Mouse (Mus musculus): ENCODE data around the gene Kcnc1. TPM values are rescaled to one million over a fixed set of nuclear protein-coding genes. Genes with fewer than 3 reads are reported as not detected.

Kcnc1 gene
- total and polyA plus RNA-seq, 3 experiments: not detected

DNA sequence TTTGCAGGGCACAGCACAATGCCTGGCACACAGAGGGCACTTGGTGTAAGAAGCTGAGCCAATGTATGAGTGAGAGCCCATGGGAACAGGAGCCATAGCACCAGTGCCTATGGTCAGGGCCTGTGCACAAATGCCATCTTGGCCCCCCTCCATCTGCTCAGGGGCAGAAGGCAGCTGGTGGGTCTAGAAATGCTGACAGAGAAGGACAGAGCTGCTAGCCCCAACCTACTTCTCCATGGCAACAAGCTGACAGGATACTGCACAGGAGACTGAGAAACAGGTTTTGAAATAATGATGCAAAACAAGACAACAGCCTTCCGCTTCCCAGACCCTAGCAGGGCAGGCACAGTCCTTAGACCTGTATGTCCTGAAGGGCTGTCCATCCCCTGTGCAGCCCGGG lies 62.9 kb downstream of the Kcnc1 start:
- H3K4me1 ChIP-seq (ENCODE audit: control insufficient read depth in 1 of 2, insufficient read depth in 2 of 2, low read length in 2 of 2): 0 out of 4 replicates have a peak, but pooled peaks cover 0 to 3% of the 10 kb centered on the region in 2 experiments
- H3K4me3 ChIP-seq (ENCODE audit: control insufficient read depth in 1 of 2, insufficient read depth in 1 of 2, low read depth in 2 of 2, low read length in 2 of 2): no peak overlapping the region
- DNase-seq (ENCODE audit: low read depth, low spot score): no peak

DNA sequence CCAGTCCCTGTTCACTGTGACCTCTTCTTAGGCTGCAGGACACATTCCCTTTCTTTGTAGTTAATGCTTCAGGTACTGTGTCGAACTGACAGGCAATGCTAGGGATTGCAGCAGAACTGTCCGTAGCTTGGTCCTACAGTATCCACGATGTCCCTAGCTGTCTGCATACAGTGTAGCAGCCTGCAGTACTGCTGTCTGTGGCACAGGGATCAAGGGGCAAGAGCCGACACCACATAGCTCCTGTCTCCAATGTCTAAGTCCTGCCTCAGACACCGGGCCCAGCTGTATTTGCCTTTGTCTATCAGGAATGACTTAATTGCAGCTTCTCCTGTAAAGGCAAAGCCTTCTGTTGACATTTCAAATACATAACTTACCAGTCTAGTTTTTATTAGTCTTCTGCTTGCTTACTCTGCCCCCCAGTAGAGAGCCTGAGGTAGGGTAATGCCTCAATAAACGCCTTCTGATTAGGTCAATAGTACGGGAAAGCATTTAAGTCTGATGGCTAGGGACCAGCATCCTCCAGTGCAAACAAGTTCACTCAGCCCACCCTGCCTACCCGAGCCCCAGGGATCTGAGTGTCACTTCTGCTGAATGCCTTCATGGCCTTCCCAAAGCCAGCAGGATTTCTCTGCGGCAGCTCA lies 63.4 kb downstream of the Kcnc1 start:
- Histone ChIP-seq H3K4me1 (ENCODE audit: control insufficient read depth in 1 of 2, insufficient read depth in 2 of 2, low read length in 2 of 2) (0 out of 4 replicates have a peak, but pooled peaks cover 0 to 3% of the 10 kb centered on the region in 2 experiments), H3K27ac (ENCODE audit: control insufficient read depth, low read depth, low read length) (no peak overlapping the region), H3K4me3 (ENCODE audit: control insufficient read depth in 1 of 2, insufficient read depth in 1 of 2, low read depth in 2 of 2, low read length in 2 of 2) (no peak overlapping the region), H3K27me3 (ENCODE audit: control insufficient read depth in 1 of 2, insufficient read depth in 2 of 2, low read length in 2 of 2) (no peaks in the 10 kb centered on the region), H3K9ac (ENCODE audit: control insufficient read depth, low read depth, low read length, poor library complexity, severe bottlenecking) (no peak overlapping the region), H3K79me2 (ENCODE audit: control insufficient read depth, insufficient read depth, low read length, poor library complexity) (no peaks in the 10 kb centered on the region), H3K36me3 (ENCODE audit: control insufficient read depth in 1 of 2, insufficient read depth in 2 of 2, low read length in 2 of 2) (no peaks in the 10 kb centered on the region), H3K9me3 (replicated peaks; ENCODE audit: insufficient read depth, low read length) (no peaks in the 10 kb centered on the region)
- TF ChIP-seq MAFK (IDR thresholded peaks at IDR 0.05; ENCODE audit: borderline replicate concordance, low read depth, low read length): no peak
- no peak for DNase-seq (ENCODE audit: low read depth, low spot score)

More for the DNA sequence above, 62.9 kb downstream of the Kcnc1 start:
- Histone ChIP-seq H3K27ac (ENCODE audit: control insufficient read depth, low read depth, low read length) (no peak overlapping the region), H3K9me3 (replicated peaks; ENCODE audit: insufficient read depth, low read length) (no peaks in the 10 kb centered on the region), H3K9ac (ENCODE audit: control insufficient read depth, low read depth, low read length, poor library complexity, severe bottlenecking) (no peak overlapping the region), H3K36me3 (ENCODE audit: control insufficient read depth in 1 of 2, insufficient read depth in 2 of 2, low read length in 2 of 2) (no peaks in the 10 kb centered on the region), H3K27me3 (ENCODE audit: control insufficient read depth in 1 of 2, insufficient read depth in 2 of 2, low read length in 2 of 2) (no peaks in the 10 kb centered on the region), H3K79me2 (ENCODE audit: control insufficient read depth, insufficient read depth, low read length, poor library complexity) (no peaks in the 10 kb centered on the region)
- TF ChIP-seq SIN3A (IDR thresholded peaks at IDR 0.05; ENCODE audit: low read length): no peak
- TF ChIP-seq POLR2A (IDR thresholded peaks at IDR 0.05; ENCODE audit: control insufficient read depth in 1 of 2, insufficient read depth in 1 of 2, low read depth in 1 of 2, low read length in 2 of 2, poor library complexity in 1 of 2): no peak
- no peak for TF ChIP-seq TCF12 (IDR thresholded peaks at IDR 0.05; ENCODE audit: low read depth, low read length)
- TF ChIP-seq BHLHE40 (IDR thresholded peaks at IDR 0.05; ENCODE audit: borderline replicate concordance, low read depth, low read length): no peak

DNA sequence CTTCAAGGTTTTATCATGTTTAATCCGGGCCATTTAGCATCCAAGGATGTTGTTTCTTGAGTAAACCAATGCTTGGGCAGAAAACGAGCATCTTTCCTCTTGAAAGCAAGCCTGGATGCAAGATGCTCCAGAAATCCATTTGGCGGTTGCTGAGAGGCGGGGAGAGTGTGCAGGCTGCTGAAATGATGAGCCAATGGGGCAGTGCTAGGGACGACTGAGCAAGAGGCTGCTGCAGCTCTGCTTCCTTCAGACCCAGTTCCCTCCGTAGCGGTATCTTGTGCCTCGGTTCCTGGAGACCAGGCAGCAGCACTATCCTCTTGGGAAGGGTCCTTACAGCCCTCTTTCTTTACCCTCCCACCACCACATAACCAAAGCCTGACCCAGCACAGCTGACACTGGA lies 66.0 kb downstream of the Kcnc1 start:
- no peak overlapping the region for H3K27ac ChIP-seq (ENCODE audit: control insufficient read depth, low read depth, low read length)
- DNase-seq (ENCODE audit: low read depth, low spot score): no peak
- no peaks in the 10 kb centered on the region for H3K79me2 ChIP-seq (ENCODE audit: control insufficient read depth, insufficient read depth, low read length, poor library complexity)
- 0 out of 4 replicates have a peak, but pooled peaks cover 0 to 3% of the 10 kb centered on the region in 2 experiments for H3K4me1 ChIP-seq (ENCODE audit: control insufficient read depth in 1 of 2, insufficient read depth in 2 of 2, low read length in 2 of 2)
- H3K4me3 ChIP-seq (ENCODE audit: control insufficient read depth in 1 of 2, insufficient read depth in 1 of 2, low read depth in 2 of 2, low read length in 2 of 2): no peak overlapping the region
- H3K36me3 ChIP-seq (ENCODE audit: control insufficient read depth in 1 of 2, insufficient read depth in 2 of 2, low read length in 2 of 2): no peaks in the 10 kb centered on the region
- H3K27me3 ChIP-seq (ENCODE audit: control insufficient read depth in 1 of 2, insufficient read depth in 2 of 2, low read length in 2 of 2): no peaks in the 10 kb centered on the region
- no peaks in the 10 kb centered on the region for H3K9me3 ChIP-seq (replicated peaks; ENCODE audit: insufficient read depth, low read length)
- no peak for TF ChIP-seq MYB (IDR thresholded peaks at IDR 0.05; ENCODE audit: low read depth, low read length)
- TF ChIP-seq NRF1 (IDR thresholded peaks at IDR 0.05; ENCODE audit: insufficient read depth, low read depth, low read length, poor library complexity, severe bottlenecking): no peak
- TF ChIP-seq CTCF (IDR thresholded peaks at IDR 0.05 in 2 of 3, conservative IDR thresholded peaks at IDR 0.05 in 1 of 3; ENCODE audit: control insufficient read depth in 1 of 3, insufficient read depth in 1 of 3, low read depth in 2 of 3, low read length in 3 of 3, poor library complexity in 1 of 3, severe bottlenecking in 1 of 3): no peak
- TF ChIP-seq MYC (IDR thresholded peaks at IDR 0.05; ENCODE audit: low read depth, low read length): no peak
- TF ChIP-seq HCFC1 (IDR thresholded peaks at IDR 0.05; ENCODE audit: low read depth, low read length): no peak
- TF ChIP-seq MXI1 (IDR thresholded peaks at IDR 0.05; ENCODE audit: low read depth, low read length): no peak
- TF ChIP-seq MAFK (IDR thresholded peaks at IDR 0.05; ENCODE audit: borderline replicate concordance, low read depth, low read length): no peak
- no peak for TF ChIP-seq CHD2 (IDR thresholded peaks at IDR 0.05; ENCODE audit: low read length)
- TF ChIP-seq TCF12 (IDR thresholded peaks at IDR 0.05; ENCODE audit: low read depth, low read length): no peak
- TF ChIP-seq UBTF (IDR thresholded peaks at IDR 0.05; ENCODE audit: borderline replicate concordance, insufficient read depth, low read depth, low read length): no peak
- TF ChIP-seq KAT2A (conservative IDR thresholded peaks at IDR 0.05; ENCODE audit: low read depth, low read length): no peak
- TF ChIP-seq USF2 (IDR thresholded peaks at IDR 0.05; ENCODE audit: borderline replicate concordance in 1 of 2, insufficient read depth in 1 of 2, low read depth in 1 of 2, low read length in 2 of 2): no peak
- no peak for TF ChIP-seq SMC3 (IDR thresholded peaks at IDR 0.05; ENCODE audit: low read depth, low read length)
- TF ChIP-seq POLR2AphosphoS5 (IDR thresholded peaks at IDR 0.05; ENCODE audit: borderline replicate concordance, low read depth, low read length): no peak
- TF ChIP-seq MAZ (IDR thresholded peaks at IDR 0.05; ENCODE audit: low read depth, low read length): no peak
- TF ChIP-seq MAX (IDR thresholded peaks at IDR 0.05; ENCODE audit: low read length): no peak
- no peak for TF ChIP-seq NELFE (IDR thresholded peaks at IDR 0.05; ENCODE audit: low read depth, low read length)
- no peak for TF ChIP-seq EP300 (IDR thresholded peaks at IDR 0.05; ENCODE audit: low read depth in 1 of 2, low read length in 2 of 2)
- TF ChIP-seq RAD21 (IDR thresholded peaks at IDR 0.05; ENCODE audit: low read depth, low read length): no peak
- no peak for TF ChIP-seq TAL1 (IDR thresholded peaks at IDR 0.05; ENCODE audit: low read length)
- no peak overlapping the region for H3K9ac ChIP-seq (ENCODE audit: control insufficient read depth, low read depth, low read length, poor library complexity, severe bottlenecking)

Data from MEL (cell line).